Mouse (Mus musculus) intestine, embryonic 16.5 days (tissue): Measurements from ENCODE around the gene Fam219a. TPM values are rescaled to one million over a fixed set of nuclear protein-coding genes. Genes with fewer than 3 reads are reported as not detected.
A peak's percentile ranks its signal among the peaks of the same experiment; 100 is the strongest.

Source experiments
- ATAC-seq: fragments of 200-750 bp; cut with Nextera tagmentation; 2 replicates; pipeline ENCODE4 v1.8.0; 2017; ENCODE audit warnings: moderate TSS enrichment, moderate library complexity
- H3K27ac ChIP-seq: fragments of 300-500 bp; sonication (generic); 2 replicates; pipeline ENCODE4 v1.5.1; 2014; ENCODE audit warnings: mild to moderate bottlenecking, low read length
- H3K27me3 ChIP-seq: fragments of 300-500 bp; sonication (generic); replicated peaks from 2 replicates; pipeline ENCODE4 v1.6.1; 2014; ENCODE audit warnings: low read length, control low read depth, mixed read lengths; ENCODE audit not compliant: control insufficient read depth, insufficient read depth
- H3K36me3 ChIP-seq: fragments of 300-500 bp; sonication (generic); 2 replicates; pipeline ENCODE4 v1.6.1; 2014; ENCODE audit warnings: low read length, control low read depth; ENCODE audit not compliant: control insufficient read depth, insufficient read depth
- H3K4me1 ChIP-seq: fragments of 300-500 bp; sonication (generic); 2 replicates; pipeline ENCODE4 v1.6.1; 2014; ENCODE audit warnings: low read length, control low read depth, mixed read lengths; ENCODE audit not compliant: control insufficient read depth, insufficient read depth
- H3K4me2 ChIP-seq: fragments of 300-500 bp; sonication (generic); 2 replicates; pipeline ENCODE4 v1.6.1; 2014; ENCODE audit warnings: low read depth, low read length, control low read depth
- H3K4me3 ChIP-seq: fragments of 300-500 bp; sonication (generic); 2 replicates; pipeline ENCODE4 v1.5.1; 2014; ENCODE audit warnings: mild to moderate bottlenecking, low read length
- H3K9ac ChIP-seq: fragments of 300-500 bp; sonication (generic); 2 replicates; pipeline ENCODE4 v1.6.1; 2014; ENCODE audit warnings: low read depth, low read length
- H3K9me3 ChIP-seq: fragments of 300-500 bp; sonication (generic); 2 replicates; pipeline ENCODE4 v1.6.1; 2016; ENCODE audit warnings: low read length, control low read depth; ENCODE audit not compliant: control insufficient read depth
- WGBS: fragments of 180-500 bp; shearing (Covaris S2); extraction: QIAGEN DNeasy Blood & Tissue Kit; methylation state at CpG from one replicate; pipeline ENCODE4 v1.1.7; 2014; 5-methylcytosine and 5-hydroxymethylcytosine counted together
- polyA plus RNA-seq: library from polyadenylated mRNA; unstranded; fragments of >200 nt; fragmentation: Nextera tagmentation; extraction: Ambion mirVana; gene quantifications from 2 replicates; pipeline ENCODE4 v1.2.1, GENCODE M21; 2015

The Fam219a gene
- polyA plus RNA-seq, result 2.4 and 2.9 TPM in 2 replicates

GRCm38 (mm10) chr4:41569411-41569885 lies at the start of gene Fam219a, which contains the start of gene Dnaic1:
Gene Fam219a (minus strand): TSS chr4:41569538.
Gene Dnaic1 (plus strand): TSS chr4:41569775.
- Histone ChIP-seq H3K27me3 (no peaks in the 10 kb centered on the region; the same call in 1 of the 2 replicates), H3K9me3 (no peaks in the 10 kb centered on the region), H3K4me1 (peaks cover 9% of the 10 kb centered on the region; the same call in 1 of the 2 replicates), H3K4me3 (peak within 1 kb of the TSS; percentile 79), H3K9ac (peak within 1 kb of the TSS; percentile 75), H3K4me2 (peak within 1 kb of the TSS; percentile 96), H3K36me3 (no peaks in the 10 kb centered on the region), H3K27ac (peak within 1 kb of the TSS; percentile 57)
- peak; percentile 100 for ATAC-seq
- WGBS, result 0% methylated on average over 41 of the region's 41 CpGs

- H3K4me2 ChIP-seq, result no peak overlapping the region
- no peak overlapping the region for H3K27ac ChIP-seq
- WGBS, result 55% methylated on average over 9 of the region's 9 CpGs
- no peaks in the 10 kb centered on the region for H3K9me3 ChIP-seq
- H3K4me3 ChIP-seq, result no peak overlapping the region
- H3K4me1 ChIP-seq, result no peaks in the 10 kb centered on the region
- H3K9ac ChIP-seq, result no peak overlapping the region
- no peaks in the 10 kb centered on the region; the same call in 1 of the 2 replicates for H3K27me3 ChIP-seq
- peak; percentile 63; the same call in 1 of the 2 replicates for ATAC-seq
- H3K36me3 ChIP-seq, result no peaks in the 10 kb centered on the region
These were observed 46.6 kb upstream of the Fam219a start for GRCm38 (mm10) chr4:41615661-41616599.

GRCm38 (mm10) chr4:41614156-41614555 lies 44.8 kb upstream of the Fam219a start:
- Histone ChIP-seq H3K9me3 (no peaks in the 10 kb centered on the region), H3K27me3 (no peaks in the 10 kb centered on the region; the same call in 1 of the 2 replicates), H3K4me1 (no peaks in the 10 kb centered on the region), H3K9ac (no peak overlapping the region), H3K4me2 (no peak overlapping the region), H3K36me3 (no peaks in the 10 kb centered on the region), H3K4me3 (no peak overlapping the region), H3K27ac (no peak overlapping the region)
- 0 out of 2 replicates have a peak, but pooled peaks have one; percentile 26 for ATAC-seq
- WGBS, result 7% methylated on average over 7 of the region's 7 CpGs

- no peak overlapping the region for H3K27ac ChIP-seq
- no peak overlapping the region for H3K4me2 ChIP-seq
- H3K36me3 ChIP-seq, result no peaks in the 10 kb centered on the region
- H3K4me1 ChIP-seq, result no peaks in the 10 kb centered on the region
- 57% methylated on average over 8 of the region's 8 CpGs for WGBS
- ATAC-seq, result no peak
- no peaks in the 10 kb centered on the region for H3K9me3 ChIP-seq
- H3K4me3 ChIP-seq, result no peak overlapping the region
- H3K27me3 ChIP-seq, result no peaks in the 10 kb centered on the region; the same call in 1 of the 2 replicates
- no peak overlapping the region for H3K9ac ChIP-seq
These were observed 42.8 kb upstream of the Fam219a start for GRCm38 (mm10) chr4:41612166-41612565.

- no peak overlapping the region for H3K9ac ChIP-seq
- WGBS, result 49% methylated on average over 6 of the region's 6 CpGs
- no peaks in the 10 kb centered on the region for H3K9me3 ChIP-seq
- no peaks in the 10 kb centered on the region; the same call in 1 of the 2 replicates for H3K27me3 ChIP-seq
- ATAC-seq, result no peak
- H3K4me2 ChIP-seq, result no peak overlapping the region
- H3K4me1 ChIP-seq, result no peaks in the 10 kb centered on the region
- H3K36me3 ChIP-seq, result no peaks in the 10 kb centered on the region
- no peak overlapping the region for H3K4me3 ChIP-seq
- H3K27ac ChIP-seq, result no peak overlapping the region
These were observed 41.2 kb upstream of the Fam219a start for GRCm38 (mm10) chr4:41610594-41610980.

GRCm38 (mm10) chr4:41609681-41610593 lies 40.6 kb upstream of the Fam219a start:
- Histone ChIP-seq H3K27ac (no peak overlapping the region), H3K27me3 (no peaks in the 10 kb centered on the region), H3K4me3 (no peak overlapping the region), H3K9me3 (no peaks in the 10 kb centered on the region), H3K9ac (no peak overlapping the region), H3K36me3 (no peaks in the 10 kb centered on the region), H3K4me2 (no peak overlapping the region), H3K4me1 (no peaks in the 10 kb centered on the region)
- WGBS, result 73% methylated on average over 10 of the region's 10 CpGs
- no peak for ATAC-seq

GRCm38 (mm10) chr4:41606784-41607183 lies 37.4 kb upstream of the Fam219a start:
- Histone ChIP-seq H3K9me3 (no peaks in the 10 kb centered on the region), H3K4me2 (no peak overlapping the region), H3K4me3 (no peak overlapping the region), H3K27me3 (no peaks in the 10 kb centered on the region), H3K36me3 (no peaks in the 10 kb centered on the region), H3K9ac (no peak overlapping the region), H3K27ac (no peak overlapping the region), H3K4me1 (no peaks in the 10 kb centered on the region)
- WGBS, result 35% methylated on average over 4 of the region's 4 CpGs
- ATAC-seq, result no peak

- Histone ChIP-seq H3K27me3 (no peaks in the 10 kb centered on the region), H3K4me3 (no peak overlapping the region)
These were observed 35.4 kb upstream of the Fam219a start for GRCm38 (mm10) chr4:41604476-41605396.

More at GRCm38 (mm10) chr4:41604476-41605396, 35.4 kb upstream of the Fam219a start:
- Histone ChIP-seq H3K9me3 (no peaks in the 10 kb centered on the region), H3K4me1 (no peaks in the 10 kb centered on the region), H3K4me2 (no peak overlapping the region), H3K9ac (no peak overlapping the region), H3K27ac (no peak overlapping the region), H3K36me3 (no peaks in the 10 kb centered on the region)
- no peak for ATAC-seq
- 44% methylated on average over 8 of the region's 8 CpGs for WGBS
